Mouse (Mus musculus): ENCODE measurements at regions not wholly inside any gene's neighbourhood (a gene's known extent, or its start where the extent isn't known, plus 50 kb on each side); places are given as distances from the start of the nearest gene placed in this dataset.
"Not testable (repeated sequence)": the region's sequence is repeated elsewhere in the genome, so short reads cannot be mapped to it uniquely, and the experiment has no call there.

GRCm38 (mm10) chr10:15297257-15297656, 579.2 kb upstream of the Gje1 start:
- Histone ChIP-seq H3K27me3 (ENCODE audit: control insufficient read depth, insufficient read depth, low read length) (no peaks in the 10 kb centered on the region), H3K4me1 (ENCODE audit: control insufficient read depth, insufficient read depth, insufficient read length) (no peaks in the 10 kb centered on the region), H3K36me3 (ENCODE audit: control insufficient read depth, insufficient read depth, low read length) (no peaks in the 10 kb centered on the region), H3K27ac (ENCODE audit: insufficient read depth, low read length) (no peak overlapping the region), H3K4me3 (ENCODE audit: extremely low read depth, insufficient read depth, insufficient read length) (no peak overlapping the region)
- DNase-seq (ENCODE audit: low read depth in 1 of 2, low spot score in 2 of 2): no peak
- no peak for TF ChIP-seq POLR2A (IDR thresholded peaks at IDR 0.05; ENCODE audit: low read depth, low read length)
- no peak for TF ChIP-seq CTCF (IDR thresholded peaks at IDR 0.05; ENCODE audit: extremely low read depth, insufficient read depth, insufficient read length, insufficient replicate concordance)
- 89% methylated on average over 2 of the region's 2 CpGs for WGBS

- TF ChIP-seq POLR2A (IDR thresholded peaks at IDR 0.05; ENCODE audit: low read depth, low read length) (no peak), CTCF (IDR thresholded peaks at IDR 0.05; ENCODE audit: extremely low read depth, insufficient read depth, insufficient read length, insufficient replicate concordance) (no peak)
- no peak for DNase-seq (ENCODE audit: low read depth in 1 of 2, low spot score in 2 of 2)
- Histone ChIP-seq H3K4me1 (ENCODE audit: control insufficient read depth, insufficient read depth, insufficient read length) (no peaks in the 10 kb centered on the region), H3K4me3 (ENCODE audit: extremely low read depth, insufficient read depth, insufficient read length) (no peak overlapping the region), H3K27me3 (ENCODE audit: control insufficient read depth, insufficient read depth, low read length) (no peaks in the 10 kb centered on the region), H3K36me3 (ENCODE audit: control insufficient read depth, insufficient read depth, low read length) (no peaks in the 10 kb centered on the region), H3K27ac (ENCODE audit: insufficient read depth, low read length) (no peak overlapping the region)
- whole genome bisulfite sequencing: 82% methylated on average over 1 of the region's 1 CpGs
These were observed 576.1 kb upstream of the Gje1 start for GRCm38 (mm10) chr10:15294125-15294524.

- not testable (repeated sequence) for H3K36me3 ChIP-seq (ENCODE audit: control insufficient read depth, insufficient read depth, low read length); DNase-seq (ENCODE audit: low read depth in 1 of 2, low spot score in 2 of 2); H3K4me3 ChIP-seq (ENCODE audit: extremely low read depth, insufficient read depth, insufficient read length); H3K4me1 ChIP-seq (ENCODE audit: control insufficient read depth, insufficient read depth, insufficient read length); H3K27ac ChIP-seq (ENCODE audit: insufficient read depth, low read length); H3K27me3 ChIP-seq (ENCODE audit: control insufficient read depth, insufficient read depth, low read length)
- 93% methylated on average over 1 of the region's 1 CpGs for WGBS
These were observed 545.3 kb upstream of the Gje1 start for GRCm38 (mm10) chr10:15263337-15263736.

- not testable (repeated sequence) for H3K36me3 ChIP-seq (ENCODE audit: control insufficient read depth, insufficient read depth, low read length); H3K4me1 ChIP-seq (ENCODE audit: control insufficient read depth, insufficient read depth, insufficient read length); H3K27me3 ChIP-seq (ENCODE audit: control insufficient read depth, insufficient read depth, low read length); H3K27ac ChIP-seq (ENCODE audit: insufficient read depth, low read length); DNase-seq (ENCODE audit: low read depth in 1 of 2, low spot score in 2 of 2); H3K4me3 ChIP-seq (ENCODE audit: extremely low read depth, insufficient read depth, insufficient read length)
- WGBS: 16% methylated on average over 7 of the region's 7 CpGs
These were observed 544.3 kb upstream of the Gje1 start for GRCm38 (mm10) chr10:15262282-15262681.

GRCm38 (mm10) chr10:15249402-15250086, 531.5 kb upstream of the Gje1 start:
- Histone ChIP-seq H3K27ac (ENCODE audit: insufficient read depth, low read length) (no peak overlapping the region), H3K4me3 (ENCODE audit: extremely low read depth, insufficient read depth, insufficient read length) (no peak overlapping the region), H3K27me3 (ENCODE audit: control insufficient read depth, insufficient read depth, low read length) (no peaks in the 10 kb centered on the region), H3K36me3 (ENCODE audit: control insufficient read depth, insufficient read depth, low read length) (no peaks in the 10 kb centered on the region), H3K4me1 (ENCODE audit: control insufficient read depth, insufficient read depth, insufficient read length) (no peaks in the 10 kb centered on the region)
- TF ChIP-seq CTCF (IDR thresholded peaks at IDR 0.05; ENCODE audit: extremely low read depth, insufficient read depth, insufficient read length, insufficient replicate concordance) (no peak), POLR2A (IDR thresholded peaks at IDR 0.05; ENCODE audit: low read depth, low read length) (no peak)
- no peak for DNase-seq (ENCODE audit: low read depth in 1 of 2, low spot score in 2 of 2)
- WGBS: 90% methylated on average over 2 of the region's 2 CpGs

GRCm38 (mm10) chr10:15248899-15249298, 530.9 kb upstream of the Gje1 start:
- no peaks in the 10 kb centered on the region for H3K27me3 ChIP-seq (ENCODE audit: control insufficient read depth, insufficient read depth, low read length)
- 93% methylated on average over 3 of the region's 3 CpGs for WGBS
- H3K4me1 ChIP-seq (ENCODE audit: control insufficient read depth, insufficient read depth, insufficient read length): no peaks in the 10 kb centered on the region
- no peak overlapping the region for H3K27ac ChIP-seq (ENCODE audit: insufficient read depth, low read length)
- TF ChIP-seq POLR2A (IDR thresholded peaks at IDR 0.05; ENCODE audit: low read depth, low read length): no peak
- no peak for TF ChIP-seq CTCF (IDR thresholded peaks at IDR 0.05; ENCODE audit: extremely low read depth, insufficient read depth, insufficient read length, insufficient replicate concordance)
- DNase-seq (ENCODE audit: low read depth in 1 of 2, low spot score in 2 of 2): no peak
- H3K36me3 ChIP-seq (ENCODE audit: control insufficient read depth, insufficient read depth, low read length): no peaks in the 10 kb centered on the region
- H3K4me3 ChIP-seq (ENCODE audit: extremely low read depth, insufficient read depth, insufficient read length): no peak overlapping the region

- no peak overlapping the region for H3K4me3 ChIP-seq (ENCODE audit: extremely low read depth, insufficient read depth, insufficient read length)
- H3K4me1 ChIP-seq (ENCODE audit: control insufficient read depth, insufficient read depth, insufficient read length): no peaks in the 10 kb centered on the region
- TF ChIP-seq CTCF (IDR thresholded peaks at IDR 0.05; ENCODE audit: extremely low read depth, insufficient read depth, insufficient read length, insufficient replicate concordance): no peak
- no peak for TF ChIP-seq POLR2A (IDR thresholded peaks at IDR 0.05; ENCODE audit: low read depth, low read length)
- DNase-seq (ENCODE audit: low read depth in 1 of 2, low spot score in 2 of 2): no peak
- no peaks in the 10 kb centered on the region for H3K27me3 ChIP-seq (ENCODE audit: control insufficient read depth, insufficient read depth, low read length)
- H3K27ac ChIP-seq (ENCODE audit: insufficient read depth, low read length): no peak overlapping the region
- no peaks in the 10 kb centered on the region for H3K36me3 ChIP-seq (ENCODE audit: control insufficient read depth, insufficient read depth, low read length)
- WGBS: 83% methylated on average over 6 of the region's 6 CpGs
These were observed 526.6 kb upstream of the Gje1 start for GRCm38 (mm10) chr10:15244376-15245262.
